Mouse (Mus musculus): ENCODE data around the gene Smpd2. TPM values are rescaled to one million over a fixed set of nuclear protein-coding genes. Genes with fewer than 3 reads are reported as not detected.

Gene Smpd2
- polyA plus RNA-seq (2012; ENCODE audit: insufficient read depth, insufficient read length, missing spikeins): 9.2 and 12.3 TPM in 2 replicates

DNA sequence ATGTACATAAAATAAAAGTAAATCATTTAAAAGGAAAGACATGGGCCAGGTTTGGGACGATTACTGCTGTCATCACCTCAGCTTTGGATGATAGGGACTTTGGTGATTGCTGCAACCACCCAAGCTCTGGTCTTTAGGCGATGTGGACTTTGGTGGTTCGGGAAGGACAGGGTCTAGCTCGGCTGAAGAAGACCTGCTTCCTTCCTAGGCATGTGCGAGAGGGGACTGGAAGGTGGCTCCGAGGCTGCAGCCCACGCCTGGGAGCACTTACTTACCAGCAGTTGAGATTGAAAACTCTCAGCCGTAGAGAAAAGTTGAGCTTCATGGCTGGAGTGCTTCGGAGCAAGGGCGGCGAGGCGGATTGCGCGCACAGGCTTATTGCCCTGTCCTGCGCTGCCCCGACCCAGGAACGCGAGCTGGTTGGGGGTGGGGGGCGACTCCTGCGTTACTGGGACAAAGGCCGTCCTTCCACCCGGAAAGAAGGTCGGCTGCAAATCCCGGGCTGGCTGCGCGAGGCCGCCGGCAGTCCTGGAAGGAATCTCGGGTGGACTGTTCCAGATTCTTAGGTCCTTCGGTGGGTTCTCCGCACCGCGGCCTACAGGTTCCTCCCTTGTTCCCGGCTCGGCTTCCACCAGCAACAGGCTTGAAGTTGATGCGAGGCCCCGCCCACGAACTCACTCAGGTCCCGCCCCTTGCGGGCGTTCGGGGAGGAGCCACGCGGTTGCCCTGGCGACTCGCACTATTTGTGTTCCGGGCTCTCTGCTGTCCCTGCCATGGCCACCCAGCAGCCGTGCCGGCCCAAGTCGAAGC is at the start of gene Smpd2, which contains the start of gene Ppil6:
Smpd2 (minus strand) TSS at position 662 of the 810 bp plus-strand sequence.
Ppil6 (plus strand) TSS at position 732 of the 810 bp plus-strand sequence.
- Histone ChIP-seq H3K27ac (replicated peaks; ENCODE audit: low read depth, low read length) (0 out of 2 replicates have a peak within 1 kb of the TSS, but pooled peaks have one; percentile 25), H3K4me3 (ENCODE audit: insufficient read depth, low read depth, low read length) (peak within 1 kb of the TSS; percentile 70)

DNA sequence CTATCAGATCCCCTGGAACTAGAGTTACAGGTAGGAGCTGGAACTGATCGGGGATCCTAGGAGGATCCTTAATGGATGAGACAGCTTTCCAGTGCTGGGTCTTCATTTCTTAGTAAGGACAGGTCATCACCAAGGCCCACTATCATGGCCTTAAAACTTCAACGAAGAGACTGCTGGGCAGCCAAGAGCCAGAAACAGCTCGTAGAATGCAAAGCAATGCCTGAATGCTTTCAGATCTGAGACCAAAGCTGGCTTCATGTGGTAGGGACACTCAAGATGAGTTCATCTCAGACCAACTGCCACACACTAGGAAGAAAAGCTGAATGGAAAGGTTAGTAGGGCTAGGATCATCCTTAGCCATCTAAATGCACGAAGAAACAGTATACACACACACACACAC is 48.8 kb upstream of the Smpd2 start:
- Histone ChIP-seq H3K27ac (replicated peaks; ENCODE audit: low read depth, low read length) (no peak overlapping the region), H3K4me3 (ENCODE audit: insufficient read depth, low read depth, low read length) (no peak overlapping the region), H3K4me1 (ENCODE audit: control insufficient read depth, insufficient read depth, insufficient read length, low read length) (no peaks in the 10 kb centered on the region)

More for the DNA sequence above, at the start of gene Smpd2, which contains the start of gene Ppil6:
- peaks cover 9% of the 10 kb centered on the region for H3K4me1 ChIP-seq (ENCODE audit: control insufficient read depth, insufficient read depth, insufficient read length, low read length)

DNA sequence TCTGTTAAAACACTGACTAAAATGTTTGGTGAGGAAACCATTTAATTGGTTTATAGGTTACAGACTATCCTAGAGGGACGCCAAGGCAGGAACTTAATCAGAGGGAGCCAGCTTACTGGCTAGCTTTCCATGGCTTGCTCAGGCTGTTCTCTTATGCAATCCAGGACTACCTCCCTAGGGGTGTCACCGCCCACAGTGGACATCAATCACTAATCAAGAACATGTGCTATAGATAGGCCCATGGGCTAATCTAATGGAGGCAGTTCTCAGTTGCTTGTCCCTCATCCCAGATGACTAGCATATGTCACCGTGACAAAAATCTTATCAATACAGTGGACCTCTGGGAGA is 47.8 kb upstream of the Smpd2 start:
- Histone ChIP-seq H3K4me1 (ENCODE audit: control insufficient read depth, insufficient read depth, insufficient read length, low read length) (no peaks in the 10 kb centered on the region), H3K4me3 (ENCODE audit: insufficient read depth, low read depth, low read length) (no peak overlapping the region), H3K27ac (replicated peaks; ENCODE audit: low read depth, low read length) (no peak overlapping the region)

DNA sequence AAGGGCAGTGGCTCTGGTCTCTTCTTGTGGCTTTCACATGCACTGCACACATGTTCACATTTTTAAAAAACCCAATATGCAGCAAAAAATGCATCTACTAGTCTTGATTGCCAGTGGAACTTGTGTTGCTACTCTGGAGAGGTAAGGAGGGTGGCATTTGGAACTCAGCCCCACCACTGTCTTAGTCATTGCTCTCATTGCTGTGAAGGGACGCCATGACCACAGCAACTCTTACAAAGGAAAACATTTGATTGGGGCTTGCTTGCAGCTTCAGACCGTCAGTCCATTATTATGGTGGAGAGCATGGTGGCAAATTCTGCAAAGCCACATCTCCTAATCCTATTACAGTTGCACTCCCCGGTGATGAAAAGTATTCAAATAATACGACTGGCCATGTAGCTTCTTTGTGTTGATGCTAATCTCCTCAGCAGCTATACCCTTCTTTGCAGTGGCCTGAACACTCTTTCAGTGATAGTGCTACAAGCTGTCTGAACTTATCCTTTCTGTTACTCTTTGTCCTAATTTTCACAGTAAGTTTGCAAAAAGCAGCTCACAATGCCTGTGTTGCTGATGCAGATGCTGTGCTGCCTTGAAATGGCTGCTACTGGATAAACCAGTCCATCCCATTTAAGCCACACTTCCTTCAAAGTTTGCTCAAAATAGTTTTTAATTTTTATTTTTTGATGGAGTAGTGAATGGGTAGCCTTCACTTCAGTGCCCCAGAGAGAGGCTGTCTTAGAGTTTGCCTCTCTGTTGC is 47.2 kb upstream of the Smpd2 start:
- Histone ChIP-seq H3K4me3 (ENCODE audit: insufficient read depth, low read depth, low read length) (no peak overlapping the region), H3K27ac (replicated peaks; ENCODE audit: low read depth, low read length) (peak overlapping the region; percentile 30; the same call in 1 of the 2 replicates), H3K4me1 (ENCODE audit: control insufficient read depth, insufficient read depth, insufficient read length, low read length) (no peaks in the 10 kb centered on the region)

DNA sequence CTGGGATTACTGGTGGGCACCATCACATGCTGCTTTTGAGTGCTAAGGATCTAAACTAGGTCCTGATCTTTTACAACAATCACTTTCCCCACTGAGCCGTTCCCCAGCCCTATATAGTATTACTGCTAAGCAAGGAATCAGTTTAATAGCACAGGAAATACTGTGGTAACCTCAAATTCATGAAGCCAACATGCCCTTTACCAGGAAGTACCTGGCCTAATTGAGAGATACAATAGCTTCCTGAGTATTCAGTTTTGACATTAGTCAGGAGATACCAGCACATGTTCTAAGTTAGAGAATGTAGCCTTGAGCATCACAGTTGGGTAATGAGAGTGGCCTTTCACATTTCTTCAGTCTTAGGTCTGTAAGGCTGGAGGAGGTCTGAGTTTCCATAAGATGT is 46.5 kb upstream of the Smpd2 start:
- Histone ChIP-seq H3K4me1 (ENCODE audit: control insufficient read depth, insufficient read depth, insufficient read length, low read length) (no peaks in the 10 kb centered on the region), H3K27ac (replicated peaks; ENCODE audit: low read depth, low read length) (no peak overlapping the region), H3K4me3 (ENCODE audit: insufficient read depth, low read depth, low read length) (no peak overlapping the region)

DNA sequence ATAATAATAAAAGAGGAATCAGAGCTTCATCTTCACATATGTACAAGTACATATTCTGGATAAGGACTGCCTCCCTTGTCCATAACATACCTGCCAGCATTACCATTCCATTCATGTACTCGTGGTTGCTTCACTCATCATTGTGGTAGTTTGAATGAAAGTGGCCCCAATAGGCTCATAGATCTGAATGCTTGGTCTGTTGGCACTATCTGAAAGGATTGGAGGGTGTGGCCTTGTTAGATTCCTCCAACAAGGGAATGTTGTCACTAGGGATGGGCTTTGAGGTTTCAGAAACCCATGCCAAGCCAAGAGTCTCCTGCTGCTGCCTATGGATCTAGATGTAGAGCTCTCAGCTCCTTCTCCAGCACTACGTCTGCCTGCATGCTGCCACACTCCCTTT is 45.8 kb upstream of the Smpd2 start:
- H3K4me1 ChIP-seq (ENCODE audit: control insufficient read depth, insufficient read depth, insufficient read length, low read length): no peaks in the 10 kb centered on the region
- no peak overlapping the region for H3K4me3 ChIP-seq (ENCODE audit: insufficient read depth, low read depth, low read length)
- no peak overlapping the region for H3K27ac ChIP-seq (replicated peaks; ENCODE audit: low read depth, low read length)

DNA sequence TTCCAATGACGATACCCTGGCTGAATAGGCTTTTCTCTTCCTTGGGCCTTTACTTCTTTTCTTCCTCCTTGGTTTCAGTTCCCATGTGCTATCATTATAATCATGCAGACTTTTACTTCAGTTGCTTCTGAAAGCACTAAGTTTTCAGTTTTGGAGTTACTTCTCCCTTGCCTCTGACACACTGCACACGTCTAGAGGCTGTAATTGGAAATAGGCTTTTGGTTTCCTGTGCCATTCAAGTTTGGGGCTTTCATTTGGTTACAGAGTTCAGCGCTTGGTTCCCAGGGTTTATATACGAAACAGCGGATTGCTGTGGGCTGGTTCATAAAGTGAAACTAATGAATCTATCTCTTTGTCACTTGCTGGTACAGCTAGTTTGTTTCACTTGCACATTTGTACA is 39.8 kb upstream of the Smpd2 start:
- Histone ChIP-seq H3K4me3 (ENCODE audit: insufficient read depth, low read depth, low read length) (no peak overlapping the region), H3K4me1 (ENCODE audit: control insufficient read depth, insufficient read depth, insufficient read length, low read length) (no peaks in the 10 kb centered on the region), H3K27ac (replicated peaks; ENCODE audit: low read depth, low read length) (no peak overlapping the region)

DNA sequence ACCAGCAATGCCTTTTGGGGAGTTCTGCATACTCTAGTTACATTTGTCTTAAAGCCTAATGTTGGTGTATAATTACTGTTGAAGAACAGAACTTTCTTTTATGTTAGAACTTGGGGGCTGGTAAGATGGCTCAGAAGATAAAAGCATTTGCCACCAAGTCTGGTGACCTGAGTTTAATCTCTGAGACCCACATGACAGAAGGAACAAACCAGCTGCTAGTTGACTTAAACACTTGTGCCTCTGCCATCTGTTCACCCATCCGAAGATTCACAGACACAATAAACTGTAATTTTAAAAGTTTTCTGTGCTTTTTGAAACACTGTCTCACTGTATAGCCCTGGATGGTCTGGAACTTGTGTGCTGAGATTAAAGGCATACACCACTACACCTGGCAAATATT is 35.5 kb upstream of the Smpd2 start:
- peaks cover 11% of the 10 kb centered on the region for H3K4me1 ChIP-seq (ENCODE audit: control insufficient read depth, insufficient read depth, insufficient read length, low read length)
- H3K4me3 ChIP-seq (ENCODE audit: insufficient read depth, low read depth, low read length): no peak overlapping the region
- no peak overlapping the region for H3K27ac ChIP-seq (replicated peaks; ENCODE audit: low read depth, low read length)

DNA sequence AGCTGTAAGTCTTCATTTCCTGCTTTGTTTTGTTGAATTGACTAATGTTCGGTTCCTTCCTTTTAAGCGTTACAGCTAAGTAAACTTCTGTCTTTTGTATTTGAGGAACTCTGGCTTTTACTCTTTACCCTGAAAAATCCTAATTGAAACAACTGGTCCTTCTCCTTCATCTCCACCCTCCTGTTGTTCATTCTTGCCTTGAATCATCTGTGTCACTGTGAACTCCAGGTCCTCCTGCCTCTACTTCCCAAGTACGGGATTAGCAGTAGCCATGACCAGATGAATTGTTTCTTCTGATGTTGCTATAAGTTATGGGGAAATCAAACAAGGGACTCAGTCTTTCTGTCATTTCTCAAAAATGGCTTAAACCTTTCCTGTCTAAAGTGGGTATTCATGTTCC is 33.2 kb upstream of the Smpd2 start:
- Histone ChIP-seq H3K4me1 (ENCODE audit: control insufficient read depth, insufficient read depth, insufficient read length, low read length) (peaks cover 11% of the 10 kb centered on the region), H3K4me3 (ENCODE audit: insufficient read depth, low read depth, low read length) (no peak overlapping the region), H3K27ac (replicated peaks; ENCODE audit: low read depth, low read length) (0 out of 2 replicates have a peak overlapping the region, but pooled peaks have one; percentile 16)

DNA sequence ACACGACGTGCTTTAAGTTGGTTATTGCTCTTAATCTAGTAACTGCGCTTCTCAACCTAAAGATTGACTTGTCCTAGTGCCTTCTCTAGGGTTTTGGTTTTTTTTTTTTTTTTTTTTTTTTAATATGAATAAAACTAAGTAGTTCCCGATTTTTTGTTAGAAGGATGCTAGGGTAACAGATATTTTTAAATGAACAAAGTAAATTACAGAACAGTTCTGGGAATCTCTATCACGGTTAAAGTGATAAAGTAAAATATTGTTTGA is 30.2 kb upstream of the Smpd2 start:
- Histone ChIP-seq H3K27ac (replicated peaks; ENCODE audit: low read depth, low read length) (peak overlapping the region; percentile 93), H3K4me1 (ENCODE audit: control insufficient read depth, insufficient read depth, insufficient read length, low read length) (peaks cover 11% of the 10 kb centered on the region)

DNA sequence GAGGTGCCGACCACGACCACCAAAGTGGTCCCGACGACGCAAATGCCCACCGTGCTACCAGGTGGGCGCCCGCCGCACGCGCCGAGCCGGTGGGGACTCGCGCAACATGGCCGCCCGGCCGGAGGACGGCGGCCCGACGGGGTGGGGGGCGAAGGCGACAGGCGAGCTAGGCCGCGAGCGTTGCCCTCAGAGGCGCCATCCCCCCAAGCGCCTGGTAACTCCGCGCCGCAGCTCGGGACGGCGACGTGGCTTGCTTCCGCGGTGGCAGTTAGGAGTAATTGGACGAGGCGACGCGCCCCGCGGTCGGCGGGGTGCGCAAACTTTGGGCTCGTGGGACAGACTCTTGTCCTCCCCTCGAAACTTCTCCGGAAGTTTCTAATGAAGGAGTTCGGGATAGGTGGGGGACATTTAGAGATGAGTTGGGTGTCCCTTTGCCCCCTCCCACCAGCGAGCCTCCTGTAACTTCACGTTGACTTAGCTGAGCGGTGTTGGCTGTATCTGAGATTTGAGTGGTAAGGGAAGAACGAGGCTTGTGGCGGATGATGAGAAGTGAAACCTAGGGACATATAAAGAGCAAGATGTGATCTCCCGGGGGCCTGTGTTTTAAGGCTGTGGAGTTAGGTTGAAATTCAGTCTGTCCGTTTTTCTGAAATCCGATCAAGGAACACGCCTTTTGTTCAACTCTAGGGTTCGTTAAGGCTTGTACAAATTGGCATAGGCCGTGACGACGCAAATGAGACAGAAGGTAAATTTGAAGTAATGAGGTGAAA is 29.7 kb upstream of the Smpd2 start:
- Histone ChIP-seq H3K4me1 (ENCODE audit: control insufficient read depth, insufficient read depth, insufficient read length, low read length) (peaks cover 11% of the 10 kb centered on the region), H3K27ac (replicated peaks; ENCODE audit: low read depth, low read length) (peak overlapping the region; percentile 93), H3K4me3 (ENCODE audit: insufficient read depth, low read depth, low read length) (peak overlapping the region; percentile 95)

More for the DNA sequence above, 30.2 kb upstream of the Smpd2 start:
- H3K4me3 ChIP-seq (ENCODE audit: insufficient read depth, low read depth, low read length): peak overlapping the region; percentile 95

DNA sequence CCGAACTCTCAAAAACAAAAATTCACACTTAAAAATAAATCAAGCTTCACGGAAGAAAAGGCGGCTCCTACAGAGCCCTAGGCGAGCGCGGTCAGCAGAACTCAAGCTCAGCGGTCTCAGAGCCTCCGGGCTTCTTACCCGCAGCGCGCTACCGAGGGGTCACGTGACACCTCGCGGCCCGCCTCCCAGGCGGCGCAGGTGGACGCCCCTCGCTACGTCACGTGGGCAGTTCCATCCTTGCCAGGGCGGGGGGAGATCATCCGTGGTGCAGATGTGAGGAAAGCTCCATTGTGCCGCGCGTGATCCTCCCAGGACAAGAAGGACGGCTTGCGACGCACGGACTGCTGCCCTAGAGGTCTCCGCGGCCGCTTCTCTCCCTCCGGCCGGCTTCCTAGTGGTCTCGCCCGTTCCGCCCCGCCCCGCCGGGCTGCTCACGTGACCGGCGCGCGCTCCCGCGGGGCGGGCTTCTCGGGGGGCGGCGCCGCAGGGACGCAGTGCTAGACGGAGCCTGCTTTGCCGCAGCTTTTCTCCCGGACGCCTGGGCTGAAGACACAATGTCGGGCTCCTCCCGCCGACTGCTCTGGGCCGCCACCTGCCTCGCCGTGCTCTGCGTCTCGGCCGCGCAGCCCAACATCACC is 28.9 kb upstream of the Smpd2 start, which contains the start of gene Cd164:
Cd164 (plus strand) TSS at position 434 of the 638 bp plus-strand sequence.
- peak within 1 kb of the TSS; percentile 100 for H3K27ac ChIP-seq (replicated peaks; ENCODE audit: low read depth, low read length)
- peak within 1 kb of the TSS; percentile 95 for H3K4me3 ChIP-seq (ENCODE audit: insufficient read depth, low read depth, low read length)
- H3K4me1 ChIP-seq (ENCODE audit: control insufficient read depth, insufficient read depth, insufficient read length, low read length): peaks cover 11% of the 10 kb centered on the region

DNA sequence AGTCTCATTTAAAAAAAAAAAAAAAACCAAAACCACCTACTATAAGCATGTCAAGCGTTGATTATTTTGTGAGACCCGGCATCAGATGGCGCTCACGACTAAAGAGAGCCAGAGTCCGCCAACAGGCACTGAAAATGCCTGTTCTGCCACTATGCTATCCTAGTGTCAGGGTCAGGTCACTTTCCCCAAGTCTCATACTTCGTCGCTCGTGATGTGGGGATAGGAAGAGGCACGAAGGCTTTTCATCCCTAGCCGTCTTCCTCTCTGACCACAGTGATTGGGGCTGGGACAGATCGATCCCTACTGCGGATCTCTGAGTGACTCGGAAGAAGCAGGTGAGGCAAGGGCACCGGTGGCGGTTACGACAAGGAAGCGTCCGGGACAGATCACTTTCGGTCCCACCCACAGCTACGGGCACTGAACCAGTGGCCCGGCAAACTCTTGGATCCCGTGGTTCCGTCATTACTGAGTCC is 28.4 kb upstream of the Smpd2 start:
- peaks cover 11% of the 10 kb centered on the region for H3K4me1 ChIP-seq (ENCODE audit: control insufficient read depth, insufficient read depth, insufficient read length, low read length)
- peak overlapping the region; percentile 85 for H3K27ac ChIP-seq (replicated peaks; ENCODE audit: low read depth, low read length)
- H3K4me3 ChIP-seq (ENCODE audit: insufficient read depth, low read depth, low read length): peak overlapping the region; percentile 74

DNA sequence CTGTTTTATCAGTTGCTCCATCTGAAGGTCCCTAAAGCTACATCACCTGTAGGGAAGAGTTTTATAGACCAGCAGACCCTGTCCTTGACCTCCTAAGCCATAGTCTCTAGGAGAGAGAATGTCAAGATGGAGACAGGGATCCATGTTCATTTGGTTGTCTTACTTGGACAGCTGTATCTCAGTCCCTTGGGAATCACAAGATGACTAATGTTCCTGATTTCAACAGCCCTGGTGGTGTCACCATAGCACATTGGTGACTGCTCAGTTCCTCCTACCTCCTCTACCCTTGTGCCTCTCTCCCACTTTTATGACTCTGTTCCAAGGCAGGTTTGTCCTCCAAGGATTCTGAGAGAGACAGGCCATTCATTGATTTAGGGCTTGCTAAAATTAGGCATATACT is 24.8 kb upstream of the Smpd2 start:
- Histone ChIP-seq H3K27ac (replicated peaks; ENCODE audit: low read depth, low read length) (no peak overlapping the region), H3K4me1 (ENCODE audit: control insufficient read depth, insufficient read depth, insufficient read length, low read length) (no peaks in the 10 kb centered on the region), H3K4me3 (ENCODE audit: insufficient read depth, low read depth, low read length) (no peak overlapping the region)
